Mouse (Mus musculus): Measurements from ENCODE around the gene Dera.
"Not testable (repeated sequence)": the region's sequence is repeated elsewhere in the genome, so short reads cannot be mapped to it uniquely, and the experiment has no call there.

Gene Dera

GRCm38 (mm10) chr6:137754056-137754856 is at the start of gene Dera:
Gene Dera (plus strand): TSS chr6:137754546.
- peak; percentile 97 for DNase-seq

DNA sequence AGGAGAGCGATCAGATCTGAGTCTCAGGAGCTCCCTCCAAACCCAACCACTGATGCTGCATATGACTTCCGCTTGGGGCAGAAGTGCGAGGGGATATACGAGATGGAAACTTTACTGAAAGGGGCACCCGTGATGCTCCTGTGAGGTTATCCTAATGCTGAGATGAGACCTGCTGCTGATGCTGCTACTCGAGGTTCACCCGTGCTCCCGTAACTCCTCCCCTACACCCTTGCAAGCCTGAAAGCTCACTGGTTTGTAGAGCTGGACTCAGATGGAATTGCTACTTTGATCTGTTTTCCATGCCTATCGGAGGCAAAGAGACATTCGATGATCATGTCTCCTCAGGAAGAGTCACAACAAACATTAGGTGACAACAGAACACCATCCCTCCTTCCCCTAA is 48.1 kb upstream of the Dera start:
- no peak for DNase-seq

GRCm38 (mm10) chr6:137708726-137709405 is 45.5 kb upstream of the Dera start:
- not testable (repeated sequence) for DNase-seq

DNA sequence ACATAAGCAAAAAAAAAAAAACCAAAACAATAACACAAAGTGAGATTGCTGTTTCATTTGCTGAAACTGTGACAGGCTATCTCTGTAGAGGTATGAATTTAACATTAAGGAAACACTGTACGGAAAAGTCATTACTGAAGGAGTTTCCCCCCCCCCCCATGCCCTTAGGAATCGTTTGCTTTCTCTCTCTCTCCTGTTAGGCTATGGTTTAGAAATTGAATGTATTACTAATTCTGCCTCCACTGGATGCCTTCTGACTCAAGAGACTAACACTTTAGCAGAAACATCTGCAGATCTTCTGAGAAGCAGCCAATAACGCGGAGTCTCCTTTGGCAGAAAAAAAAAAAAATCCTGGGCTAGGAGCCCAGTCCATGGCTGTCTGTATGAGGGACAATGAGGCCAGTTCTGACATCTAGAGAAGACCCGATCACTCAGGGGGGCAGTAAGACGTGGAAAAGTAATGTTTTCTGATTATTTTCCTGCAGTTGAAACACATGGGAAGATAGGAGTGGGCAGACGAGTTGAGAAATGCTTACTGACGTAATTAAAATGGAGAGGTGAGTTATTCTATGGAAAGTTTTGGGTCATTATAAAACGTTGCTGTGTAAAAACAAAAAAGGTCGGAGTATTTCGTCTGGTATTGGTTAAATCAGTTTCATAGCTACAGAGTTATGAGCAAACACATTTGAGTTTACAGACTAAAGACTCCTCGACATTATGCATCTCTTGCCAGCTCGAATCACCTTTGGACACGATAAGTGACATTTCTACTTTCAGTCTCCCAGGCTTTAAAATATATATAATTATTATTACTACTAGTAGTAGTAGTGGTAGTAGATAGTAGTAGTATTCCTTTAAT is 43.9 kb upstream of the Dera start:
- no peak for DNase-seq

- DNase-seq = no peak
Measured at GRCm38 (mm10) chr6:137712654-137713309, 41.6 kb upstream of the Dera start.

DNA sequence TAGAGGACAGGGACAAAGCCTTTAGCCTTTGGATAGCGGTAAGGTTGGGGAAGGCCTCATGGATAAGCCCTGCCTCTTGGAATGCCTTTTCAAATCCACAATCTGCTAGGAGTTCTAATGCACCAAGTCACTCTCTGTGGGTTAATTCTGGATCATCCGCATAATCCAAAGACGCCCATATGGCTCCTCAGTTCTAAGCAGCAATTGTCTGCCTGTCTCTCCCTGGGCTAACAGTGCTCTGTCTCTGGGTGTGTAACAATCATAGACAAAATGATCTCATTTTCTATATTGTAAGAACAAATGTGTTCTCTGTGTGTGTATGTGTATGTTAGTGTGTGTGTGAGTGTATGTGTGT is 41.1 kb upstream of the Dera start:
- DNase-seq = no peak

- DNase-seq = no peak
Measured at GRCm38 (mm10) chr6:137716802-137717201, 37.5 kb upstream of the Dera start.

GRCm38 (mm10) chr6:137722220-137722931 is 32.0 kb upstream of the Dera start:
- DNase-seq = no peak

GRCm38 (mm10) chr6:137723898-137724297 is 30.4 kb upstream of the Dera start:
- DNase-seq = no peak

DNA sequence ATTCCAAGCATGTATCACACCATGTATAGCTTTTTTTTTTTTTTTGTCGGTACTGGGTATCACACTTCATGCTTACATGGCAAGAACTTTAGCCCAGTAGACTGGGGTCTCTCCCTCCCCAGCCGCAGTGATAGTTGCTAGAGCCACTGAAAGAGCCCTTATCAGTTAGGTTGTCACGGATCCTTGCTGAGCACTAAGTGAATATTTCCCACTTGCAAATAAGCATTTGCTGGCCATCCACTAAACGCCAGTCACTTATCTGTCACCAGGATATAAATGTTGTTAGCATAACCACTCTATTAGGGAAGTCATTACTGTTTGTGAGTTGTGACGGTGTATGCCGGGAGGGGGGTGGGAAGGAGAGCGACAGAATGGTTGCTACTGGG is 19.9 kb upstream of the Dera start:
- peak; percentile 26 for DNase-seq

DNA sequence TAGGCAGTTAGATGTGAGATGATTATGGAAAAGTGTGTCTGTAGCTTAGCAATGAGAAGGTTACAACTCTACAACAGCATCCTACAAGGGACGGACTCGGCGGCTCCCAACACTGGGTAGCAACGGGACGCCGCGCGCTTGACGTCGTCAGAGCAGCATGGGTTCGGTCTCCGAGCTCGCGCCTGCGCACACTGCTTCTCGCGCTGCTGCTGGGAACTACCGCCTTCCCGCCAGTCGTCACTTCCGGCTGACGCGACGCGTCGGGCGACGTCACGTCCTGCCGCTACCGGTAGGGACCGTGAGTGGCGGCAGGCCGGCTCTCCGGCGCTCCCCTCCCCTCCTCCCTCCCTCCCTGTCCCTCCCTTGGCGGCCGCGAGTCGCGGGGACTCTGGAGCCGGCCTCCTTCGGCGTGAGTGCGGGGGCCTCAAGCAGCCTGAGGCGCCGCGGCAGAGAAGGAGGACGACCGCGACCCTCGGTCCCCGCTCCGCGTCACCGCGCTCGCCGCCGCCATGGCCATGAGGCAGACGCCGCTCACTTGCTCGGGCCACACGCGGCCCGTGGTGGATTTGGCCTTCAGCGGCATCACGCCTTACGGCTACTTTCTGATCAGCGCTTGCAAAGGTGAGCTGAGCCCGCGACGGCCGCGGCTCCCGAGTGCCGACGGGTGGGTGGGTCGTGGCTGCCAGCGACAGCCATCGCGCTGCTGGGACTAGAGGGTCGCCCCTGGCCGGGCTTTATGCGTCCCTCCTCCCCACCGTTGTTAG is 19.3 kb upstream of the Dera start, which contains the start of gene Strap:
Gene Strap, plus strand, starts transcription at position 233 of the 764 bp plus-strand sequence.
- peak; percentile 97 for DNase-seq

DNA sequence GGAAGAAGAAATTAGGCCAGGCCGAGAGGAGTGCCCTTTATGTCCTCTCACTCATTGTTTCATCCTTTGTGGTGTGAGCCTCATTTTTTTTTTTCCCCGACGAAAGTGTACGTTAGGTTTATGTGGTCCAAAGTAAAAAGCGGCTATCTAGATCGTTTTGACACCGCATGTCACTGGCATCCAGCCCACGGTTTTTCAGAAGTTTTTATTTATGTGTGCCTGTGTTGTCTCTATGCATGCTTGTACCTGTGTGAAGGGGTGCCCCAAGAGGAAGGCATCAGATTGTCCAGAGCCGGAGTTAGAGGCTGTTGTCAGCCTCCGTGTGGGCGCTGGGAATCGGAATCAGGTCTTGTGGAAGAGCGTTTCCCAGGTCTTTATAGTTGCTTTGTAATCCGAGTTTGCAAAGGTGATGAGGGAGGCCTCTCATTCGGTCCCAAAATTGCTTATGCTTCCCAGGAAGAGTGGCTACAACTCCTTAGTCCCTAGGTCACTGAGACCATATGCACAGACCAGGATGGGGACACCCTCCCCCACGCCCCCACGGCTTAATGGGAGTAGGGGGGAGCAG is 18.6 kb upstream of the Dera start:
- no peak for DNase-seq

GRCm38 (mm10) chr6:137740972-137741371 is 13.4 kb upstream of the Dera start:
- DNase-seq = no peak

- no peak for DNase-seq
Measured at GRCm38 (mm10) chr6:137744700-137745099, 9.6 kb upstream of the Dera start.

DNA sequence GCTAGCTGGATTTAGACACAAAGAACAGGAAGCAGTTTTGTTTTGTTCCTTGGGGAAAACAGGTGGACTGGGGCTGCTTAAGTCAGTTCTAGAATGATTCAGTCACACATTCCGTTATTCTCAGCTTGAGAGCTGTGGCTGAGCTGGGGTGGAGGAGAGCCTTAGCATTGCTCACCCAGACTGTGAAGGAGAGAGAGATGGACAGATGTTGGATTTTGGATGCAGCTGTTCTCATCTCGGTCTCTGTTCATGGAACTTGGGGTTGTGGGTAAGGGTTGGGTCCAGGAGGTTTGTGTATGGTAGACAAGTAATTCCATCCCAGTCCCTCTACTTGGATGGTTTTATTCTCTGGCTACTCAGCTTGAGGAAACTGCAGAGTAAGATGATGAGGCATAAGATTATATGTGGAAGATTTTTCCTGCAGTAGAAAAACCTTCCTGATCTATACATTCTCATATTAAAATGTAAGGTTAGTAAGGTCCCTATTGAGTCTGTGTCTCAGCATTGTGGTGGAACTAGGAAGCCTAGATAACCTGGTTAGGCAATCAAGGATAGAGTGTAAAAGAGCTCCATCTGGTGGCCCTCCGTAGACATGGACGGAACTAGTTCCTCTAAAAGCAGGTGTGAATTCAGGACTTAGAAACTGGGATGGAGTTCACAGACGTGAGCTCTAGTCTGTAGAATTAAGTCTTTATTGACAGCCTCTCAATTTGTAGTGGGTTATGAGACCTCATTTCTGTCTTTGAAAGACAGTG is 7.0 kb upstream of the Dera start:
- peak; percentile 26 for DNase-seq

GRCm38 (mm10) chr6:137751551-137752274 is 2.6 kb upstream of the Dera start:
- DNase-seq = no peak

- no peak for DNase-seq
Measured at GRCm38 (mm10) chr6:137752275-137752655, 2.1 kb upstream of the Dera start.

DNA sequence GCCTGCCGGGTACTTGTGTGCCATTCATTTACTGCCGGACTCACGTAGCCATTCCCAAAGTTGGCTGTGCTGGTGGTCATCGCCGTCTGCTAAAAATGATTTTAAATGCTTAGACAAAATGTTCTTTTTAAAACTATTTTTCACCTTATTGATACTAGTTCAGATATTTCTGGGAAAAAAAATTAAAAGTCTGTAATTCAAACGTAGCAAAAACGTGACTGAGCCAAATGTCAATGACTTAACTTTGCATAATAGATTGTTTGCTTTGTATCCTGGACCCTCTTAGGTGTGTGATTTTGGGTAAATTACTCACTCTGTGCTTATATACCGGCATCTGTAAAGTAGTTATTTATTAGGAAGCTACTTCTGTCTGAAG is 499 bp downstream of the Dera start:
- no peak for DNase-seq

- peak; percentile 57 for DNase-seq
Measured at GRCm38 (mm10) chr6:137756310-137756709, 2.0 kb downstream of the Dera start.

DNA sequence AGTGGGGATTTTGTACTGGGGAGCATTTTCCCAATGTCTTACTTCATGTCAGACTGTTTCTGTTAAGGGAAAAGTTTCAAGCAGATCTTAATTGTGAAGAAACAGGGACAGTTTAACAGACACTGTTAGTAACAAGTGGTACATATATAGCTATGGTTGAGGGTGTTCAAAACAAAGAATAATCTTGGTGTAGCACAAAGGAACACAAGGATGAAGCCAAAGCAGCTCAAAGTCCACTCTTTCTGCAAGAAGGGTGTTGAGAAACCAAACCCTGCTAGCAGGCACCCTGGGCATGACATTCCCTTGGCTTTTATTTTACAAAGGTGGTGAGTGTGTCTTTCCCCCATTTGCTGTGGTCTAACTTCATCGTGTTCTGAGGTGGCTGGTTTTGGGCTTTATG is 3.5 kb downstream of the Dera start:
- no peak for DNase-seq

Measured in thymus, postnatal 4 days (tissue).